Mouse (Mus musculus) heart, embryonic 16.5 days (tissue): Measurements from ENCODE around the gene Gm21170. TPM values are rescaled to one million over a fixed set of nuclear protein-coding genes. Genes with fewer than 3 reads are reported as not detected.
"Not testable (repeated sequence)": the region's sequence is repeated elsewhere in the genome, so short reads cannot be mapped to it uniquely, and the experiment has no call there.

Experiments
- ATAC-seq: fragments of 200-750 bp; cut with Nextera tagmentation; replicated peaks from 2 replicates; pipeline ENCODE4 v1.8.0; 2017; ENCODE audit warnings: moderate number of reproducible peaks; ENCODE audit not compliant: insufficient read depth, low FRiP score; ENCODE audit errors: extremely low read depth
- H3K27ac ChIP-seq: fragments of 300-500 bp; sonication (generic); 2 replicates; pipeline ENCODE4 v1.5.1; 2014; ENCODE audit warnings: mild to moderate bottlenecking, low read length, control low read depth, moderate library complexity
- H3K27me3 ChIP-seq: fragments of 300-500 bp; sonication (generic); 2 replicates; pipeline ENCODE4 v1.6.1; 2014; ENCODE audit warnings: low read length, mixed read lengths; ENCODE audit not compliant: control insufficient read depth, insufficient read depth
- H3K36me3 ChIP-seq: fragments of 300-500 bp; sonication (generic); 2 replicates; pipeline ENCODE4 v1.6.1; 2014; ENCODE audit not compliant: control insufficient read depth, insufficient read depth
- H3K4me1 ChIP-seq: fragments of 300-500 bp; sonication (generic); 2 replicates; pipeline ENCODE4 v1.6.1; 2014; ENCODE audit warnings: low read length, mixed read lengths; ENCODE audit not compliant: control insufficient read depth, insufficient read depth
- H3K4me2 ChIP-seq: fragments of 300-500 bp; sonication (generic); 2 replicates; pipeline ENCODE4 v1.6.1; 2014; ENCODE audit warnings: low read depth, mild to moderate bottlenecking, control low read depth, low read length
- H3K4me3 ChIP-seq: fragments of 300-500 bp; sonication (generic); 2 replicates; pipeline ENCODE4 v1.5.1; 2014; ENCODE audit warnings: mild to moderate bottlenecking, control low read depth, low read length
- H3K9ac ChIP-seq: fragments of 300-500 bp; sonication (generic); 2 replicates; pipeline ENCODE4 v1.6.1; 2014; ENCODE audit warnings: low read length, control low read depth
- H3K9me3 ChIP-seq: fragments of 300-500 bp; sonication (generic); replicated peaks from 2 replicates; pipeline ENCODE4 v1.6.1; 2016; ENCODE audit warnings: low read length; ENCODE audit not compliant: control insufficient read depth
- WGBS: fragments of 180-500 bp; shearing (Covaris S2); extraction: QIAGEN DNeasy Blood & Tissue Kit; methylation state at CpG from one replicate; pipeline ENCODE4 v1.1.7; 2014; 5-methylcytosine and 5-hydroxymethylcytosine counted together
- polyA plus RNA-seq: library from polyadenylated mRNA; unstranded; fragments of >200 nt; fragmentation: Nextera tagmentation; extraction: Ambion mirVana; gene quantifications from 2 replicates; pipeline ENCODE4 v1.2.1, GENCODE M21; 2015

Gene Gm21170
- not detected in 2 replicates for polyA plus RNA-seq

GRCm38 (mm10) chrY:47690998-47691397 is at the start of gene Gm21170:
TSS of gene Gm21170 (minus strand) at chrY:47691098.
- not testable (repeated sequence) for H3K4me2 ChIP-seq, H3K36me3 ChIP-seq, H3K9me3 ChIP-seq, H3K27ac ChIP-seq, H3K4me3 ChIP-seq, ATAC-seq, H3K27me3 ChIP-seq, H3K9ac ChIP-seq, H3K4me1 ChIP-seq
- no CpG with 5 or more reads among the region's 2 CpGs for WGBS

Other genes starting within 250 kb of the Gm21170 start
- gene Gm21256, start 240.1 kb downstream of the Gm21170 start, polyA plus RNA-seq, result not detected in 2 replicates